Mouse (Mus musculus): ENCODE data around the gene Chrne.

Chrne gene

DNA sequence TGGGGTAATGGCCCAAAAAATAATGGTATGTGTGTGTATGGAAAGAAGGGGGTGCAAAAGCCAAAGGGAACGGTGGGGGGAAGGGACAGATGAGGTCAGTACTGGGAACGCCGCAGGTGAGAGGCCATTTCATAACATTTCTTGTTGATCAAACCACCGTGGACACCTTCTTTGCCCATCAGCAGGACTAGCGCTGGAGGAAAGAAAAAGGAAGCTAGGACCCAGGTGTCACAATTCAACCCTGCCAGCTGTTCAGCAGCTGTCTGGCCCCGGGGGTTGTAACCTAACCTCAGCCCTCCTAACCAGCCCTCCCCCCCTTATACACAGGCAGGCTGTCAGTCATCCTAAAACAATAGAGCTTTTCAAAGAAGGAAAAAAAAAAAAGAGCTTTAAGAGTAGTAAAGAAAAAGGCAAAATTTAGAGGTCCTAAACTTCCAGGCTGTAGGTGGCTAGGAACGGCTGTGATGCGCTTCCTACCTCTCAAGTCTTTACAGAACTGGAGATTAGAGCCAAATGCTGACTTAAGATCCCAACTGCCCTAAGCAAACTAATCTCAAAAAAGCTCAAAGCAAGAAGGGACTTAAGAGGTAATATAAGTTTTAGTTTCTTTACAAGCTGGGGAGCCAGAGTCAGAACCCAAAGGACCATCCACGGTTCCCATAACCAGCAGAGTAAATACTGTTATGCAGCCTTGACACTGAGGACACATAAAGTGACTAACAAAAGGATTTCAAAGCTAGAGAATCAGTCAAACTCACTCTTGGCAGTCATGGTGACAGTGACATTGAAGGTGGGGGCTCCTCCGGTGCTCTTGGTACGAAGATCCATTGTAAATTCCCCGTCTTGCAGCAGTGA is 33.2 kb upstream of the Chrne start:
- DNase-seq (ENCODE audit: low read depth, low spot score): no peak

DNA sequence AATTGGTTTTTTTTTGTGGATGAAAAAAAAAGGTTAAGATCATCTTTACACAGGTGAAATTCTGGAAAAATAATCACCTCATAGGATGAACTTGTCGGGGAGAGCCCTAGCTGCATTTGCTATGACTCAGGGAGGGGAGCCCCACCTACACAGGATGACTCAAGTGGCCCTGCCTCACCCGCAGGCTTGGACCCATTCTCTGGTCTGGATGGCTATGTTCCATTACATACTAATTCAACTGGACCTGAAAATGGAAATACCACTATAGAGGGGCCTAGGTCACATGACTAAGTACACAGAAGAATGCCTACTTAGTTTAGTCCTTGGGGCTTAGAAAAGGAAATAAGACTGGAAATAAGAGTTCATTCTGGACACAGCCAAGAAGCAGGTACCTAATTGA is 32.4 kb upstream of the Chrne start:
- no peak for DNase-seq (ENCODE audit: low read depth, low spot score)

DNA sequence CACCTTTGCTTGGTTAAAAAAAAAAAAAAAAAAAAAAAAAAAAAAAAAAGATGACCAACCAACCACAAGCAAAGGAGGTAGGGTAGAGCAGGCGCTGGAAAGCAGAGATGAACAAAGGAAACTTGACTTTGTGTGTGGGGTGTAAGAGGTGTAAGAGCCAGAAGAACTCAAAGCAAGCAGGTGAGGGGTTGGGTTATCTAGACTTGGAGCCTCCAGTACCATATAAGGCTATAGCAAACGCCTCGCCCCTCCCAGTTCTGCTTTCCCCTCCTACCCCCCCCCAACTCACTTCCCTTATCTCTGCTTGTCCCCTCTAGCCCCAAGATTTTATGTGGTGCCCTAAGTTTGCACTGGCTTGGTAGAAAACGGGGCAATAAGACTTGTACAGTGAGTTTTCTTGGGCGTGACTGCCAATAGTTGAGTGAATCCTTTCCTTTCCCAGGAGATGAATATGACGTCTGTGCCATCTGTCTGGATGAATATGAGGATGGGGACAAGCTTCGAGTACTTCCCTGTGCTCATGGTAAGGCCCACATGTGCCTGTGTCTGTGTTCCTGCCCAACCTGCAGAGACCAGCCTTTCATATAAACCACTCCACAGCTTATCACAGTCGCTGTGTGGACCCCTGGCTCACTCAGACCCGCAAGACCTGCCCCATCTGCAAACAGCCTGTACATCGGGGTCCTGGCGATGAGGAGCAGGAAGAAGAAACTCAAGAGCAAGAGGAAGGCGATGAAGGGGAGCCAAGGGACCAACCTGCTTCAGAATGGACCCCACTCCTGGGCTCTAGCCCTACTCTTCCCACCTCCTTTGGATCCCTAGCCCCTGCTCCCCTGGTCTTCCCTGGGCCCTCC is 31.5 kb upstream of the Chrne start:
- peak; percentile 42 for DNase-seq (ENCODE audit: low read depth, low spot score)

DNA sequence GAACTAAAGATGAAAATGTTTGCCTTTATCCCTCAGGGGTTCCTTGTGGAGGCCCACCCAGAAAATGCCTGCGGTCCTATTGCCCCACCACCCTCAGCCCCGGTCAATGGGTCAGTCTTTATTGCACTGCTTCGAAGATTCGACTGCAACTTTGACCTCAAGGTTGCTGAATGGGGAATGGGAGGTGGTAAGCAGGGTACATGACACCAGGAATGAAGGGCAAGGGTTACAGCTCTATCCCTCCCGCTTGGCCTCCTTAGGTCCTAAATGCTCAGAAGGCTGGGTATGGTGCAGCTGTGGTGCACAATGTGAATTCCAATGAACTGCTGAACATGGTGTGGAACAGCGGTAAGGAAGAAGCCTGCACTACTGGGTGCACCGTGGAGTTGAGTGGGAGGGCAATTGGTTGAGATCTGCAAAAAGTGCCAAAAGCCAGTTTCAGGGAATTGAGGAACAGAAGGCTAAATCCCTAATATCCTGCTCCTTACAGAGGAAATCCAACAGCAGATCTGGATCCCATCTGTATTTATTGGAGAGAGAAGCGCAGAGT is 30.2 kb upstream of the Chrne start:
- DNase-seq (ENCODE audit: low read depth, low spot score): no peak

DNA sequence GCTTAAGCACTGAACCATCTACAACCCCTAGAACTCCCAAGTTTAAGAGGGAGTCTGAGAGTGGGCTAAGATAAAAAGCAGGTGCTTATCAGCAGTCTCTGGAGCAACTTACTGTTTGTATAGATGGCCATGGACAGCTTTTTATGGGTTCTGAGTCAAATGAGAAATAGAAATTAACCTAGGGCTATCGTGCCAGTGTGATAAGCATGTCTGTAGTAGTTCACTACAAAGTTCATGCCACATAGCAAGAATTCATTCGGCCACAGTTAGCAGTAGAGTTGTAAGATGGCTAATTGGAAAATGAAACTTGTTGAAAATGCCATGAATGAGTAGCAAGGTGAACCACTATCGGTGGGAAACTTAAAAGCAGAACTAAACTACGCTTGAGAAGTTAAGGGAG is 29.5 kb upstream of the Chrne start:
- no peak for DNase-seq (ENCODE audit: low read depth, low spot score)

DNA sequence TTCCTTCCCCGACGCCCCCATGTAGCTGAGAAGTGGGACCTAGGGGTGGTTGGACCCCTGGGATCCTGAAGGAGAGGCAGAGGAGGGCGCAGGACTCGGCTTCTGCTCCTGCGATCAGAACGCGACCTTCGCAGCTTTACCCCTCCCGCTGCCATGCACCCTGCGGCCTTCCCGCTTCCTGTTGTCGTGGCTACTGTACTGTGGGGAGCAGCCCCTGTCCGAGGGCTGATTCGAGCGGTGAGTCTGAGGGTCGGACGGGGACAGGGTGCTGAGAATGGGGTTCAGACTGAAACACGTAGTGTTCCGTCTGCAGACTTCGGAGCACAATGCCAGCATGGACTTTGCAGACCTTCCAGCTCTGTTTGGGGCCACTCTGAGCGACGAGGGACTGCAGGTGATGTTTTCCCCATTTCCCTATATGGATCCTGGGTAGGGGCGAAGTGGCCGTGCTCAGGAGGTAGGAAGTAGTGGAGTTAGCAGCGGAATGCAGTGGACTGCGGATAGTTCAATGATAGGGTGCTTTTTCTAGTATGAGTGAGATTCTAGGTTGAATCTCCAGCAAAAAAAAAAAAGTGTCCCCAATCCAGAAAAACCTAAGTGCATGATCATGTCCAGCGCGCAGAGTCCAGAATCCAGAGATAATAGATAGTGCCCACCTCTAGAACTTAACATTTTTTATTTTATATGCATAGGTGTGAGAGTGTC is 28.9 kb upstream of the Chrne start:
- DNase-seq (ENCODE audit: low read depth, low spot score): no peak

DNA sequence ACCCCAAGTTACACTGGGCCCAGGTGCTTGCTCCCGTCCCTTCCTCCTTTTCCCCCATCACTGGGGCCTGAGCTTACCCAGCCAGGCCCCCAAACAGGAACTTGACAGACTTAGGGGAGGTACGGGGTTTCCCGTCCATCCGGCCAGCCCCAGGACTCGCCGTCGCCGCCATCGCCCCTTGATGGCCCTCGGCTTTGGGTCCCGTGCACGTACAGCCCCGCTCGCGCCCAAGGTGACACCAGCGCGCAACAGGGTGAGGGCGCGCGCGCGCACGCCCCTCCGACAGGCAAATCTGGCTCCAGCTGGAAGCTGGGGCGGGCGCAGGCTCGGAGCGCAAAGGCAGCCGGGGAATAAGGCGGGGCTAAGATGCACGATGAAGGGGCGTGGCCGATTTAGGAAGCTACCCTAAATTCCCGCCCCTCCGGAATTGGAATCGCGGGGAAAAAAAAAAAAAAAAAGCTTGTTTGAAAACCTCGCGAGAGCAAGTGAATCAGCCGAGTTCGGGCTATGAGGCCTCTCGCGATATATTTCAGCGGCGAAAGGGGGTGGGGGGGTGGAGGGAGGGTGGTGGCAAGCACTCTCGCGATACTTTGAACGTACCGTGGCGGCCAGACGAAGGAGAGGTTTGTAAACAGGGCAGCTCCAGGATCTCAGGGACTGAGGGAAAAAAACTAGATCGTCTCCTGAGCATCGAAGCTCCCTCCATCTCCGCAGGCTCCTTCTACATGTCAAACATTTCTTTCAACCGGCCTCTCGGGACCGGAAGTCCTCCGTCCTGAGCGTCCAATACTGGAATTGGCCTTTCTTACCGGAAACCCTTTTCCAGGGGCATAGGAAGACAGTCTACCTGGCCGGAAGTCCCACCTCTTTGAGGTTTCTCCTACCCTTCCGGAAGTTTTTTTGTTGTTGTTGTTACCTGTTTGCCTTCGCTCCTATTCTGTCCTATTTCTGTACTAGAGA is 28.0 kb upstream of the Chrne start, which contains the start of the genes Rnf167 and Slc25a11:
Gene Rnf167 (plus strand): TSS at position 545 of the 960 bp plus-strand sequence.
Gene Slc25a11 (minus strand): TSS at position 789 of the 960 bp plus-strand sequence.
- DNase-seq (ENCODE audit: low read depth, low spot score): peak; percentile 99

DNA sequence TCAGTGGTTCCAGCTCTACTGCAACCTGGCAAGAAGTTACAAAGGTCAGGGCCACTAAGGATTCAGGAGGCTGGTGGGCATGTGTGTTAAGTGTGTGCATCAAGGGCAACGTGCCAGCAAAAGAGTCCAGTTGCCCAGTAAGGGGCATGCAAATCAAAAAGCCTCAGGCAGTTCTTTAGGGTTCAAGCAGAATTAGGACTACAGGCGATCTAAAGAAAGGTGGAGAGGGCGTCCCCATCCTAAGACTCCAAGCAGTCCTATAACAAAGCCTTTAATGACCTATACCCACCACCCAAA is 27.2 kb upstream of the Chrne start:
- DNase-seq (ENCODE audit: low read depth, low spot score): no peak

DNA sequence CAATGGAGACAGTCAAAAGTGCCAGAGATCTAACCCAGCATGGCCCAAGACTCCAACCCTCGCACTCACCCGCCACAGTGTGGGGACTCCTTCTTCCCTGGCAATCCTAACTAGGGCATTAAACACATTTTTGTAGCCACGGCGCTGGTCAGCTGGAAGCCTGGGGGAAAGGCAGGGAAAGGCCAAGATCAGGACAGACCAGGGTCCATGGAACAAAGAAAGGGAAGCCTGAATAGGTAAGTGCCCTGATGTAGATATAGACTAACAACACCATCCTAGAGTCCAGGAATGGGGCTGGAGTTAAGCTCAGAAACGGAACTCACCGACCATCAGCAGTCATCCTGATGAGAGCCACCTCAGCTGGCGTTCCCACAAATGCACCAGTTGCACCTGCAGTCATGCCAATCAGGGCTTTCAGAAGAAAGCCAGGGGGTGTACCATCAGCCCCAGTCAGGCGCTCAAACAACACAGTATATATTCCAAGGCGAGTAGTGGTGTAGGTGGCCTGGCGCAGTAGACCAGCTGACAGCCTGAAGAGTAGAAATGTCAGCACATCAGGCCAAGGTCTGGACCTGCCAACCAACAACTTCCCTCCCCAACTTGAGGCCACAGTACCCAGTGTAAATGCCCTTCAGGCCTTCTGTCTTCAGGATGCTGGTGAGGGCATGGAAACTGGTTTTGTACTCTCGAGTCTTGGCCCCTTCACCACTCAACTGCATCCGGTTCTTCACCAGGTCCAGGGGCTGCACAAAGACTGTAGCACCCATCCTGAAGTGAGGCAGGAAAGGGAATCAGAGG is 26.6 kb upstream of the Chrne start:
- no peak for DNase-seq (ENCODE audit: low read depth, low spot score)

DNA sequence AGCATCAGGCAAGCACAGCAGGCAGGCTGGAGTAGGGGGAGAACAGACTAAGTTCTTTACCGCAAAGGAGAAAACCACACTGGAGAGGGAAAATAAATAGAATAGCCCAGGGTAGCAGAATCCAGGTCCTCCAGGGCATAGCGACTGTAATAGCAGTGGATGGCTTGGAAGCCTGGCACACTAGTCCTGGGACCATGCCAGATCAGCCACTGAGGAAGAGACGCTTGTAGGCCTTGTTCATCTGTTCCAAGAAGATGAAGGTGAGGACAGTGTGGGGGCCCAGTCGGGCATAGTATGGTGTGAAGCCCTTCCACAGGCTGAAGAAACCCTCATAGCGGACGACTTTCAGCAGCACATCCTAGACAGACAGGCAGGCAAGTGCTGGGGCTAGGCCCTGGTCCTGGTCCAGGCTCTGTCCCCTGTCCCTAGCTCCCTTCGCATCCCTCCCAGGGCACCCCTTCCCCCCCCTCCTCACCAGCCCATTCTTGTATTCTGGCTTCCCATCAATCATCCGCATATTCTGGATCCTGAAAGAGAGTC is 25.6 kb upstream of the Chrne start:
- DNase-seq (ENCODE audit: low read depth, low spot score): no peak

DNA sequence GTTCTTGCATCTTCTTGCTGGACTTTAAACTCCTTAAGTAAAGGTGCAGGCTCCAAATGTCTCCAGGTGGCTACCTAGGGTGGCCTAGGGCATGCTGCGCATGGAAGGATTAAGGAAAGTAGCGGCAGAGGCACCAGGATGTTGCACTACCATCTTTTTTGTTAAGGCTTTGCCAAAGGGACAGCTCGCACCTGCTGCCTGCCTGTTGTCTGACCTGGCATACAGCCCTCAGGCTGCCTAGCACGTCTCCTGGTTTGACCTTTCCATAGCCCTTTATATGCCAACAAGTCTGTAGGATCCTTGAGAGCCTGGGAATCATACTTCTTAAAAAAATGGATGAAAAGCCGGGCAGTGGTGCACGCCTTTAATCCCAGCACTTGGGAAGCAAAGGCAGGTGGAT is 24.0 kb upstream of the Chrne start:
- DNase-seq (ENCODE audit: low read depth, low spot score): no peak

DNA sequence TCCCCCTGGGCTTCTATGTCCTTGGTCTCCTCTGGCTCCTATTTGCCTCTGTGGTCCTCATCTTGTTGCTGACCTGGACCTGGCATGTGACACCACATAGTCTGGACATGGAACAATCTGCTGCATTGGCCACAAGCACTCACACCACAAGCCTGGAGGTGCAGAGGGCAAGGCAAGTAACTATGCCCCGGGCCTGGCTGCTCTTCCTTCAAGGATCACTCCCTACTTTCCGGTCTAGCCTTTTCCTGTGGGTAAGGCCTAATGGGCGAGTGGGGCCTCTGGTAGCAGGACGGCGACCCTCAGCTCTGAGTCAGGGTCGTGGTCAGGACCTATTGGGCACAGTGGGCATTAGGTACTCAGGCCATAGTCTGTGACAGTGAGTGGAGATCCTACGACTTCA is 22.2 kb upstream of the Chrne start:
- no peak for DNase-seq (ENCODE audit: low read depth, low spot score)

DNA sequence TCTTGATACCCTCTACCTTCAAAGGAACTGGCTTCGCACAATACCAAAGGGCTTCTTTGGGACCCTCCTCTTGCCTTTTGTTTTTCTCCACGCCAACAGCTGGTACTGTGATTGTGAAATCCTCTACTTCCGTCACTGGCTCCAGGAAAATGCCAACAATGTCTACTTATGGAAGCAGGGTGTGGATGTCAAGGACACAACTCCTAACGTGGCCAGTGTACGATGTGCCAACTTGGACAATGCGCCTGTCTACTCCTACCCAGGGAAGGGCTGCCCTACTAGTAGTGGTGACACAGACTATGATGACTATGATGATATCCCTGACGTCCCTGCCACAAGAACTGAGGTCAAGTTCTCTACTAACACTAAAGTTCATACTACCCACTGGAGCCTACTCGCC is 21.0 kb upstream of the Chrne start:
- no peak for DNase-seq (ENCODE audit: low read depth, low spot score)

DNA sequence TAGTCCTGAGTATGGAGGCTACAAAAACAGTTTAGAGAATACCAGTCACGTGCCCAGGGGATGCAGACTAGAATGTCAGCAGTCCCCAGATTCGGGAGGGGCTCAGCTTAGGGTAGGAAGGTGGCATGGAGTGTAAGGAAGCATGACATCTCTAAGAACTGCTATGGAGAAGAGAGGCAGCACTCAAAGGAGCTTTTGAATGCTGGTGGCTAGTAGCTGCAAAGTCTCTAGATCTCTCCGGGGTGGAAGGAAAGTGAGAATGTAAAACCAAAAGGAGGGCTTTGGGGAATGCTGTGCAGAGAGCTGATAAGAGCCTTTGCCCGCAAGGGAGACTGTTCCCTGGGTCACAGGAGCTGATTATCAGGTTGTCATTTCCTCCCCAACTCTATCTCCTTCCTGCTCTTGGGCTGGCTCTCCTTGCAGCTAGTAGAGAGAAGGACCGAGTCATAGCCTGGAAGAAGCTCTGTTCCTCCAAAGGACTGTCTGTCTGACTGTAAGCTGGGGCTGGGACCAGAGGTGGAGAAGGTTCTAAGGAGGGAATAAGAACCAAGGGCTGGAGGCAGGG is 19.8 kb upstream of the Chrne start, which contains the start of gene Gp1ba:
Gene Gp1ba (plus strand): TSS at position 409 of the 565 bp plus-strand sequence.
- DNase-seq (ENCODE audit: low read depth, low spot score): no peak

DNA sequence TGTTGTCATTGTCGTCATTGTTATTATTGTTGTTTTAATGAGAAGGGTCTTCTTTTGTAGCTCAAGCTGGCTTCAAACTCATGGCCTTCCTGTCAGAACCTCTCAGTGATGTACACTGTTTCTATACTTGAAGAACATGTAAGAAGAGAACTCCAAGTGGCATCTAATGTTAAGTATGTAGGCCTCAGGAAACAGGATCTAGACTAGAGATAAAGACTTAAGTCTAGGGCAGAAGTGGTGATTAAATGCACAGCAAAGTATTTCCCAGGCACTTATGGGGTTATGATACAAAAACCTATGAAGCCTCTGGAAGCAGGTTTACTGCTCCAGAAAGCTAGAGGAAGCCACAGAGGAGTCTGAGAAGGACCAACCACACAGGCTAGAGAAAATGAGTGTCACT is 19.3 kb upstream of the Chrne start:
- no peak for DNase-seq (ENCODE audit: low read depth, low spot score)

DNA sequence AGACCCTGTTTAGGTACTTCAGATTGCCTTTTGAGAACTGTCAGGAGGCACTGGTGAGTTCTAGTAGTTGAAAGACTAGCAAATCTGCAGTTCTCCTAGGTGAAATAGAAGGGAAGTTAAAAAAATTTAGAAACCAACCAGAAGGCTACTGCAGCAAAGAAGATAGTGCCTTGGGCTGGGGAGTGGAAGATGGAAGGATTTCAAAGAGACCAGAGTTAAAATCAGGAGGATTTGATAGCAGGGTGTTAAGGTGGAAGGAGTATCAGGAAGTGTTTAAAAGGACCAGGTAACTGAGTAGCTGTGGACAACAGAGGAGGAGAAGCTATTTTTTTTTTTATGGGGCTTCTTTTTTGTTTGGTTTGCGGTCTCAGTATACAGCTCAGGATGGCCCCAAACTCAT is 18.7 kb upstream of the Chrne start:
- DNase-seq (ENCODE audit: low read depth, low spot score): no peak

DNA sequence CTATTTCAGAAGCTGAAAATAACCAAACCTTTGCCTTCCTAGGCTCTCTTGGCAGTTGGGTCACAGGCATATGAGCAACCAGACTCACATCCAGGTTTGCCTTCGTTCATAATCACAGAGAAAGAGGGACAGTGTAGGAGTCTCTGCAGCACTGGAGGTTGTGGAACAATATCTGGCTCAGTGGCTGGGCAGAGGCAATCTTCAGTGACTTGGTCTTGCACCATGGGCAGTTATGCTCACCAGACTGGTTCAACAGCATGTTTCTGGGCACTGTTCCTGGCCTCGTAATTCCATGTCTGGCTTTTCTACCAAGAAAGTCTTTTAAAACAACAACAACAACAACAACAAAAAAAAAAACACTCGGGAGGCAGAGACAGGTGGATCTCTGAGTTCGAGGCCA is 16.6 kb upstream of the Chrne start:
- DNase-seq (ENCODE audit: low read depth, low spot score): no peak

DNA sequence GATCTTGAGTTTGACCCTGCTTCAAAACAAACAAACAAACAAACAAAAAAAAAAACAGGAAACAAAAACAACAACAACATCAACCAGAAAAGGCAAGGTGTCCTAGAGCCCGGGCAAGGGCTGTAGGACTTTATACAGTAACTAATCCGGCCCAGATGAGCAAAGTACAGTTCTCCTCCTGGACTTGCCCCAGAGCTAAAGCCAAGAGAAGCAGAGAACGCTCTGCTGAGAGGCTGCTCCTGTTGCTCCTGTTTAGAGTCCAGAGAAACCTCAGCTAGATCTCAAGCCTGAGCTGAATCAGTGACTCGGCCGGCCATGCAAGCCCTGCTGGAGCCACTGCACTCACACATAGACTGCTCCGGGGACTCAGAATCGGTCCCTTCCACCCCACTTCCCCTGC is 11.1 kb upstream of the Chrne start:
- no peak for DNase-seq (ENCODE audit: low read depth, low spot score)

DNA sequence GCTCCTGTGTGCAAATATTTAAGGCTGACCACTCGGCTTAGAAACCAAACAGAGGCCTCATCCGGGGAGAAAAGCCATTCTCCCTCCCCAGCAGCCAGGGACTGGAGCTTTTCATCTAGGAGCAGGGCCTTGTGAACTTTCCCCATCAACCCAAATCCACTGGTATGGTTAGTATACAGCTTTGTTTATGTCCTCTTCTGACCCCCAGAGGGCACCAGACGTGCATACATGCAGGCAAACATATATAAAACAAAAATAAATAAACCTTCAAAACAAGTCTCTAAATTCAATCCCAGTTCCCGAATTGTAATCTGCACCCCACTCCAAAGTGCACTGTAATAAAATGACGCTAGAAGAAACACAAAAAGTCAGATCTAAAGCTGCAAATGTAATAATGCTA is 10.5 kb upstream of the Chrne start:
- no peak for DNase-seq (ENCODE audit: low read depth, low spot score)
